Mouse (Mus musculus) liver (tissue): ENCODE data around the gene Eif3j1.
"Not testable (repeated sequence)": the region's sequence is repeated elsewhere in the genome, so short reads cannot be mapped to it uniquely, and the experiment has no call there.

Source experiments
- DNase-seq: peaks from one replicate; pipeline ENCODE4 v3.0.0-alpha.2; 2020; ENCODE audit warnings: mixed read lengths

The Eif3j1 gene

GRCm38 (mm10) chr2:122027862-122028755 lies at the start of gene Eif3j1:
Gene Eif3j1 (plus strand): TSS chr2:122028546.
- DNase-seq, result peak; percentile 96

DNA sequence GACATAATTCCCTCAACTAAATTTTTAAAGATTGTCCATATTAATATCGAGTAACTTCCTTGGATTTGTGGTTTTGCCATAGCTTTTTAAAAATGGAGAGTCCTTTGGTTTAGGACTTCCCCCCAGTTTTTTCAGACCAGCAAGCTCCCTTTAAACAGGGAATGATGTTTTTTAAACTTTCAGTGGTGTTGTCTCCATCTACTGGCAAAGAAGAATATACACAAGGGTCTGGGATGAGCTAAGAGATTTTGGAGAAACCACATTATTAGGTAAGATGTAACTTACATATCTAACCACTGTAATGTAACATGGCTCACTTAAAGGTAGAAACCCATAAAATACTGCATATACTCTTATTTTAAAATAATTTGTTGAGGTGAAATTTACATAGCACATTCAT lies 32.6 kb upstream of the Eif3j1 start:
- DNase-seq, result no peak

DNA sequence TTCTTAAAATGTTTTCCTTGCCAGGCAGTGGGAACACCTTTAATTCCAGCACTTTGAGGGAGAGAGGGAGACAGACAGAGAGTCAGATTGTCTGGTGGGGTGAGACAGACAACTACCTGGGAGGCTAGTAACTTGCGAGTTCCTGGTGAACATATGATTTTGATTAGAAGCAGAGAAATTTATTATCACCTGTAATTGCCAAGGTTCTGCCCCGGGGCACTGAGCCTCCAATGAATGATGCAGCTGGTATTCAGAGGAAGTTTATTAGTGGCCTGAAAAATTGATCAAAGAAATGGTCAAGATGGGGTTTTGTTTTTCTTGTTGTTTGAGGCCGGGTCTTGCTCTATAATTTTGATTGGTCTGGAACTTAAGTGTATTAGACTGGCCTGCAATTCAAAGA lies 19.5 kb upstream of the Eif3j1 start:
- DNase-seq, result no peak

DNA sequence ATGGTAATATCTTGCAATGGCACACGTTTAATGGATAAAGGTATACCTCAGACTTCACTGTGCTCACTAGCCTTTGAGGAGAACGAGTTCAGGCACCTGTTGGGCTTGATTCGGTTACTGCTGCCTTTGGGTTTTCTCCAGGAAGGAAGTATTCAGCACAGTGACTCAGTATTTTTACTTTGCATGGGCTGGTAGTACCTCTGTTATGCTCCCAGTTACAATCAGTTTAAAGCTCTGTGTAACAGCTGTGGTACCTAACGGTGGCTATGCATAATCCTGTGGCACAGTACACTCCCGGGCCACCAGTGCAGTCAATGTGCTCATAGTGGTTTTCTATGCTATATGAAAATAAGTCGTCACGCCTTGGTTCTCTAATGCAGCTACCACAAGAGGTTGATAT lies 16.9 kb upstream of the Eif3j1 start:
- no peak for DNase-seq

DNA sequence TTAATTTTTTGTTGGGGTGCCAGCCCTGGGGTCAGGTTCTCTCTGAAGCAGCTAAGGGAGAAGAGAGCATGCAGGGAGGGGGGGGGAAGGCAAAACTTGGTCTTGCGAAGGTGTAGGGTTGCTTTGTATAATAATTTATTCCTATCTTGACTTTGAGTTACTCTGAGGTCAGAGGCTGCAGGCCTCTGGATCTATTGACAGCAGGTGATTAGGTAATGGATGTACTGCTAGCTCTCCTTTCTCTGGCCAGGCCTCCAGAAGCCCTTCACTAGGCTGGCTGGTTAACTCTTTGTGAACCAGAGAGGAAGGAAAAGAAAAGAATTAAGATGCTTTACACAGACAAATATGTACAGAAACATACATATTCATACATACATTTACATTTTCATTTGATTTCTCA lies 9.6 kb upstream of the Eif3j1 start:
- no peak for DNase-seq

DNA sequence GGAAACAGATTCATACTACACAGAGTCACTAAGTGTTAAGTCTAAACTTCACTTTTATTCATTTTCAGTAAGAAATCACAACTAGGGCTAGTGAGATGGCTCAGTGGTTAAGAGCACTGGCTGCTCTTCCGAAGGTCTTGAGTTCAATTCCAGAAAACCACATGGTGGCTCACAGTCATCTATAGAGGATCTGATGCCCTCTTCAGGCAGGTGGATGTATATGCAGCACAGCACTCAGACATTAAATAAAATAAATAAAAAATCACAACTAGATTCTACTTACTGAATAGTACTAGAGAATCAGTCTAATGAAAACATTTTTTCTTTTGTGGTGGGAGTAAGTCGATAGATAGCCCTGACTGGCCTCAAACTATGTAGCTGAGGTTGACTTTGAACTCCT lies 6.1 kb upstream of the Eif3j1 start:
- DNase-seq, result no peak

DNA sequence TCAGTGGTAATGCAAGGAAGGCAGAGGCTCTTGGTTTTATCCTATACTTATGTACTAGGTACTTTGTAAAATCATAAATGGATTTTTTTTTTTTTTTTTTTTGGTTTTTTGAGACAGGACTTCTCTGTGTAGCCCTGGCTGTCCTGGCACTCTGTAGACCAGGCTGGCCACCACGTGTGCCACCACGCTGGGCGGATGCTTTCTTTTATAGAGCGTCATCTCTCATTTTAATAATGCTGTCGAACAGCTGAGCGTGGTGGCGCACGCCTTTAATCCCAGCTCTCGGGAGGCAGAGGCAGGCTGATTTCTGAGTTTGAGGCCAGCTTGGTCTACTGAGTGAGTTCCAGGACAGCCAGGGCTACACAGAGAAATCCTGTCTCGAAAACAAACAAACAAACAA lies 1.3 kb upstream of the Eif3j1 start:
- DNase-seq, result not testable (repeated sequence)

DNA sequence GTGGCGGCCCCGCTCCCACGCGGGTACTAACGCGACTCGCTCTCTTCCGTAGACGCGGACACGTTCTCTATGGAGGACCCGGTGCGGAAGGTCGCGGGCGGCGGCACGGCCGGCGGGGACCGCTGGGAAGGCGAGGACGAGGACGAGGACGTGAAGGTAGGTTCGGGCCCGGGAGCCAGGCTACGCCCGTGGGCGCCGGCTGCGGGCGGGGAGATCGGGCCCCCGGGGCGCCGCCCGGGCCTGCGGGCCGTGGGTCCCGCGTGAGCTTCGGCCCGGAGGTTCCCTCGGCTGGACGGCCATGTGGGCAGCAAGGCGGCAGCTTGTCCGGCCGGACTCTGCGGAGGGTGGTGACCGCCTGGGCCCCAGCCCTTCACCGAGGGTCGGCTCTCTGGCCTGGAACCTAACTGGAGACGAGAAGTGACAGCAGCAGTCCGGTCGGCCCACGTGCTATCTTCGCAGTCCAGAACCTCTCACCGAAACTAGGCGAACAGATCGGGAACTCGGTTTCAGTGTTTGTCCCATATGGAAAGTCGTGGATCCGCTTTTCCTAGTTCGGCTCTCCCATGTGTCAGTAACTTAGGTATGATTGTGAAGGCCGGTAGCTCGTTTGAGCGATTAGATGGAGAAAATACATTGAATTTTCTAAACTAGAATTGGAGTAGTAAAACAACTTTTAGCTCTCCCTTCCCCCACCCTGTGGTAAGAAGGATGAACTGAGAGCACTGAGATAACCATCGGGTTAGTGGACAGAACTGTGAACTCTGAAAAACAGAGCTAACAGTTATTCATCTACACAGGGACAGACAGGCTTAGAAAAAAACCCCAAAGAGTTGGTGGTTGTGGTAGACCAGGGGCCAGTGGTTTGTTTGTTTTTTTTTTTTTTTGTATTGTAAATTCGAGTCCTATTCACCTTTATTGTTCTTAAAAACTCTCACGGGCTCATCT lies 682 bp downstream of the Eif3j1 start:
- peak; percentile 52 for DNase-seq

DNA sequence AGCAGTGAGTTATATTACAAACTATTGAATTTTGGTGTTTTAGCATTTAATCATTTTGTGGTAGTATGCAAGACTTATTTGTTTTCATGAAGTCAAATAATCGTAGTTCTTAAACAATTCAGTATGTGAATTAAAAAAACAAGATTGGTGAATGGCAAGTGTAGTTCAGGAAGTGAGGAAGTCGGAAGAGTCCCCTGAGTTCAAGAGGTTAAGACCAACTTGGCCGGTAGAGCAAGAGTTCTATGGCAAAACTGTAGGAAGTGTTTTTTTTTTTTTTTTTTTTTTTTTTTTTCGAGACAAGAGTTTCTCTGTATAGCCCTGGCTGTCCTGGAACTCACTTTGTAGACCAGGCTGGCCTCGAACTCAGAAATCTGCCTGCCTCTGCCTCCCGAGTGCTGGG lies 3.6 kb downstream of the Eif3j1 start:
- DNase-seq, result no peak

DNA sequence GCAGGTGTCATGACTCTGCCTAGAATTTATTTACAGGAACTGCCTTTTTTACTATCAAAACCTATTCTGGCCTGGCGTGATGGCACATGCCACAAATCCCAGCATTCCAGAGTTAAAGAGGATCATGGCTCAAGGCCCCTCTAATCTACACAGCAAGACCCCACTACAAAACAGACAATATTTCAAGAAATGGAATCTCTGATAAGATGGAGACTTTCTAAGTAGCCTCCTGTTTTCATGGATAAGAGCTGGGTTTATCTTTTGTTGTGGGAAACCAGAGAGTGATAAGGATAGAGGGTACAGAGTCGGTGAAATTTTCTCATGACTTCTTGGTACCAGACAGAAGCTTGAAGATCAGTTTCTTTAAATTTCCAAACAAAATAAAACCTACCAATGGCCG lies 7.7 kb downstream of the Eif3j1 start:
- DNase-seq, result no peak

DNA sequence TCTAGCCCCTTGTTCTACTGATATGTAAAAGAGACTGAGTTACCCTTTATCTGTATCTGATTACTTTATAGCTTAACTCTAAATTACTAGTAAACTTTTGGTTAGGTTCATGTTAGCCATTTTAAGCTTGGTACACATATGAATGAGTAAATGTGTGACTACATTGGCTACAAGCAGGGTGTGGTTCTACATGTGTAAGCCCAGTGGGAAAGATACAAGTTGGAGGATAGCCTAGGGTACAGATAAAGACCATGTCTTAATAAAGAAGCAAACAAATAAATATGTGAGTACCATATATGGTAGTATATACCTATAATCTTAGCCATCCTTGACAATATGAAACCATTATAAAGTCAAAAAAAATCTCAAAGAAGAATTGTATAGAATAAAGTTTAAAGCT lies 15.6 kb downstream of the Eif3j1 start:
- no peak for DNase-seq

DNA sequence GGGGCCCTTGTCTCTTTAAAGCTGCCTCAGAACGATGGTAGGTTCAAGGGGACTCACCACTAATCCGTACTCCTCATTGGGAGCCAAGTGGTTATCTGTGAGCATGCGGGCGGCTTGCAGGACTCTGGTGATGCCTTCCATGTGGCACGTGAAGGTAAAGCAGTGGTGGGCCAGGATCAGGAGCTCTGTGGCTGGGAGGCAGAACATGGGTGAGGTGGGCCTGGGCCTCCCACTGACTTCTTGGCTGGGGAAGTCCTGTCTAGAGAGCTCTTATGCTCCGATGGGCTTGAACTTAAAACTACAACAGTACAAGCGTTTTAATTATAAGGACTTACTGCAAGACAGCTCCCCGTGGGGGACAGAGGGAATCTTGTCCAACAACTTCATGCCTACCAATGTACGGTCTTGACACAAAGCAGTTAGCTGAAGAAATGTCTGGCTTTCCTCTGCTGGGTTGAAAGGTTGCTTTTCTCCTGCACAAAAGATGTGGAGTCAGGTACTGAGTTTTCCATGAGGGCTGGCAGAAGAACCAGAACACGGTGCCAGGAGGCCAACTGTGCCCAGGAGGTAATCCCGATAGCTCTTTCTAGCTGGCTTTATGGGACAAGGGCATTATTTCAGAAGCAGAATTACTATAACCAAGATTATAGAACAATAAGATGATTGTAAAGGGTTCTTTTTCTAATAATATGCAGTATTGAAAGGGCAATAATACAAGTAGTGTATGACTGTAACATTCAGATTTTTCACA lies 31.2 kb downstream of the Eif3j1 start:
- DNase-seq, result no peak

DNA sequence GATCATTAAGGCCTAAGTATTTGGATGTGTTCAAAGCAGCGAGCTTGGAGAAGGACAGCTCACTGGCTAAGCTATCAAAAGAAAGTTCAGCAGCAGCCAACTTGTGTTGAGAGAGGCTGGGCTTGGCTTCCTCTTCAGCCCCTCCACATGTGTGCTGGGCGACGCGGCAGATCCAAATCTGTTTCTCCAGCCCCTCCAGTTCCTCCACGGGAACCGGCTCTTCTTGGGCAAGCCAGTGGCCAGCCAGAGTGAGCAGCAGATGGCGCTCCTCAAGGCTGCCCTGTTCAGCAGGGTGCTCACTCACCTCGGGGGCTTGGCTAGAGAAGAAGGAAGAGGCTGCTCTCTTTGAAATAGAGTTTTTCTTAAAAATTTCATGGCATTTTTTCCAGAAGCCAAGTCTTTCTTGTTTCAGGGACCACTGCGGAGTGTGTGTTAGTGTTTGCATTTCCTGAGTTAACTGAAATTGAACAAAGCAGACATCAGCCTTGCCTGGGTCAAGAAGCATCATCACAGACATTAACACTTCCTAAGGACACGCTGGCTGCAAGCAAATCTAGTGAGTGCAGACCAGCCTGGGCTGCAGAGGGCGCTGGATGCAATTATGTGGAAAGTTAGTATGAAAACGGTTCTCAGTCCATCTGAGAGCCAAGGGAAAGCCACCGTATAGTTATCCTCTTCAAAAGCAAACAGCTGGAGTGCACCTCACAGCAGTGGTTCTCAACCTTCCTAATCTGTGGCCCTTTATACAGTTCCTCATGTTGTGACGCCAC lies 37.0 kb downstream of the Eif3j1 start:
- DNase-seq, result peak; percentile 31

DNA sequence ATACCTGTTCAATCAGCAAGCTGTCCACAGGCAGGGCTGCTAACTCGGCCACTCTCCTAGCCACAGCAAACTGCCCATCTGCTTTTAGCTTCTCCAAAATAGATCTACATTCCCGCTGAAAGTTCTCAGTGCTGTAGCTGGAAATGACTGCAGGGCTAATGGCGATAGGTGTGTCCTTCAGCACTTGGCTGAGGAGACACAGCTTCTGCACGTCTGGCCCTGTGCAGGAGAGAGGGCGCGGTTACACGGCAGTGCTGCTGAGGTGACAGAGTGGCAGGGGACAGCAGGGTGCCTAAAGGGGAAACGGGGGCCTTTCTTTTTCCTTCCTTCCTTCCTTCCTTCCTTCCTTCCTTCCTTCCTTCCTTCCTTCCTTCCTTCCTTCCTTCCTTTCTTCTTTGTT lies 37.9 kb downstream of the Eif3j1 start:
- DNase-seq, result no peak

GRCm38 (mm10) chr2:122069144-122069912 lies 41.0 kb downstream of the Eif3j1 start:
- no peak for DNase-seq

DNA sequence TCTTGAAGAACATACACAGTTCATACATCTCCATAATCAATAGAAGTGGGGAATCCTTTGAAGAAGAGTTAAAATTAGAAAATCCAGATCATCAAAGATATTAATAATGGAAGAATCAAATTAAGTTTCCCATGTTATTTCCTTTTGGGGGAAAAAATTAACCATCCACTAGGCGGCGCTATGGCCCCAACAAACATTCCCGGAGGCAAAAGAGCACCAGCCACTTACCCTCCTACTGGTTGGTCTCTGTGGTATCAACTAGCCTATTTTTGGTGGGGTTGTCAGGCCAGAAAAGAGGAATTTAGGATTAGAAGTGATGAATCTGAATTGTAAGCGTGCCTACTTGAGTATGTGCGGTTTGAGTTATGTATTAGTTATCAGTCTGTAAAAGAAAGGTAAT lies 41.6 kb downstream of the Eif3j1 start:
- DNase-seq, result peak; percentile 59

GRCm38 (mm10) chr2:122081728-122082456 lies 53.5 kb downstream of the Eif3j1 start:
- DNase-seq, result peak; percentile 59

DNA sequence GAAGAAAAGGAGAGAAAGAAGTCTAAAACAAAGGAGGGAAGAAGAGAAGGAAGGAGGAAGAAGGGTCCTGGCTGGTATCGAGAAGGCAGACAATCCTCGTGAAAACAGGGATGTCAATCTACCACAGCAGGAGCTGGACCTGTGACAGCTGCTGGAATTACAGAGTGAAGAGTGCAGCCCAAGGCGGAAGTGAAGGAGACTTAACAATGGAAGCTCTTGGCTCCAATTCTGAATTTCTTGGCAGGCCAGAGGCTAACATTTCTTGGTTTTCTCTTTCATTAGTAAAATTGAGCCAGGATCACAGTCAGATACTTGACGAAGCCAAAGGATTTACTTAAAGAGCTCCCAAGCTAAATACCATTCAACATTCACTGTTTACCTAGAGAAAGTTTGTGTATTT lies 58.1 kb downstream of the Eif3j1 start:
- no peak for DNase-seq

GRCm38 (mm10) chr2:122093844-122094243 lies 65.5 kb downstream of the Eif3j1 start:
- no peak for DNase-seq

GRCm38 (mm10) chr2:122097686-122098085 lies 69.3 kb downstream of the Eif3j1 start:
- DNase-seq, result not testable (repeated sequence)

GRCm38 (mm10) chr2:122102070-122102469 lies 73.7 kb downstream of the Eif3j1 start:
- peak; percentile 57 for DNase-seq
